Mouse (Mus musculus): ENCODE results near the gene Tor1a.

DNA sequence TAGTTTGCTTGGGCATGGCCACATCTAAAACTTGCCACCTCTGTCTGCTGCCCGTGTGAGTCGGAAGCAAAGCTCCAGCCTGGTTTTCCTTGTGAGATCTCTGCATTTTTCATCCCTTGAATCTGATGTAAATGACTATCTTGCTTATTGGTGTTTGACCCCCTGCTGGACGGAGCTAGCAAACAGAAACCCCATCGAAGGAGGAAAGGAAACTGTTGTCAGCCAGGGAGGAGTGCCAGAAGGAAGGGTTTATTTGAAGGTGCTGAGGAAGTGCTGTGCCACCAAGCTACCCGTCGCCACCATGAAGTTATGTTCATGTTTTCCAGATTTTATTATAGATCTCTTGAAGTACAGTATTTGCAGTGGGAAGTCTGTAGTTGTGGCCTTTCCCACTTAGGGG lies 12.9 kb downstream of the Tor1a start:
- TF ChIP-seq CTCF (IDR thresholded peaks at IDR 0.05; ENCODE audit: borderline replicate concordance, insufficient read depth, low read depth, low read length): no peak
- no peak for TF ChIP-seq POLR2A (IDR thresholded peaks at IDR 0.05; ENCODE audit: borderline replicate concordance, insufficient read depth, low read length)
